Mouse (Mus musculus) kidney, postnatal 0 days (tissue): ENCODE results near the gene Gm21987. TPM values are rescaled to one million over a fixed set of nuclear protein-coding genes. Genes with fewer than 3 reads are reported as not detected.
"Not testable (repeated sequence)": the region's sequence is repeated elsewhere in the genome, so short reads cannot be mapped to it uniquely, and the experiment has no call there.

Experiments used
- ATAC-seq: fragments of 200-750 bp; cut with Nextera tagmentation; replicated peaks from 2 replicates; pipeline ENCODE4 v1.8.0; 2017; ENCODE audit warnings: low read depth, moderate number of reproducible peaks, moderate TSS enrichment, moderate library complexity; ENCODE audit not compliant: low FRiP score
- DNase-seq: peaks from one replicate; pipeline ENCODE4 v3.0.0-alpha.2; 2016; ENCODE audit warnings: low spot score
- H3K27ac ChIP-seq: fragments of 300-500 bp; sonication (generic); 2 replicates; pipeline ENCODE4 v1.5.1; 2014; ENCODE audit warnings: mild to moderate bottlenecking
- H3K27me3 ChIP-seq: fragments of 300-500 bp; sonication (generic); 2 replicates; pipeline ENCODE4 v1.6.1; 2014; ENCODE audit warnings: low read length, mixed read lengths; ENCODE audit not compliant: insufficient read depth
- H3K36me3 ChIP-seq: fragments of 300-500 bp; sonication (generic); 2 replicates; pipeline ENCODE4 v1.6.1; 2014; ENCODE audit warnings: low read length, mixed read lengths; ENCODE audit not compliant: insufficient read depth
- H3K4me1 ChIP-seq: fragments of 300-500 bp; sonication (generic); replicated peaks from 2 replicates; pipeline ENCODE4 v1.6.1; 2014; ENCODE audit warnings: antibody characterized with exemption, low read length, mixed read lengths; ENCODE audit not compliant: insufficient read depth
- H3K4me2 ChIP-seq: fragments of 300-500 bp; sonication (generic); 2 replicates; pipeline ENCODE4 v1.6.1; 2014; ENCODE audit warnings: mild to moderate bottlenecking, low read length, moderate library complexity, mixed read lengths
- H3K4me3 ChIP-seq: fragments of 300-500 bp; sonication (generic); replicated peaks from 2 replicates; pipeline ENCODE4 v1.5.1; 2014; ENCODE audit warnings: low read depth, low read length
- H3K9ac ChIP-seq: fragments of 300-500 bp; sonication (generic); 2 replicates; pipeline ENCODE4 v1.6.1; 2014; ENCODE audit warnings: low read depth, low read length
- H3K9me3 ChIP-seq: fragments of 300-500 bp; sonication (generic); replicated peaks from 2 replicates; pipeline ENCODE4 v1.6.1; 2016; ENCODE audit warnings: low read length, inconsistent platforms, mixed read lengths
- CTCF ChIP-seq: IDR thresholded peaks from 2 replicates; pipeline ENCODE4 v1.5.1; 2016; ENCODE audit warnings: antibody characterized with exemption, low read depth, mild to moderate bottlenecking, moderate library complexity
- WGBS: fragments of 180-500 bp; shearing (Covaris S2); extraction: QIAGEN DNeasy Blood & Tissue Kit; methylation state at CpG from one replicate; pipeline ENCODE4 v1.1.7; 2014; 5-methylcytosine and 5-hydroxymethylcytosine counted together
- polyA plus RNA-seq: library from polyadenylated mRNA; unstranded; fragments of >200 nt; fragmentation: Nextera tagmentation; extraction: Ambion mirVana; gene quantifications from 2 replicates; pipeline ENCODE4 v1.2.1, GENCODE M21; 2015

The Gm21987 gene
- polyA plus RNA-seq, 1 experiment from 2014 or later, result not detected

- Histone ChIP-seq H3K27ac (no peak overlapping the region), H3K36me3 (no peaks in the 10 kb centered on the region), H3K9ac (no peak overlapping the region), H3K4me1 (no peaks in the 10 kb centered on the region), H3K4me3 (no peak overlapping the region), H3K9me3 (no peaks in the 10 kb centered on the region), H3K4me2 (no peak overlapping the region), H3K27me3 (no peaks in the 10 kb centered on the region)
- TF ChIP-seq CTCF, result peak; percentile 29
- WGBS, result 95% methylated on average over 3 of the region's 3 CpGs
- ATAC-seq (no peak), DNase-seq (no peak)
Measured at GRCm38 (mm10) chr16:38329340-38329739, 17.5 kb upstream of the Gm21987 start.

DNA sequence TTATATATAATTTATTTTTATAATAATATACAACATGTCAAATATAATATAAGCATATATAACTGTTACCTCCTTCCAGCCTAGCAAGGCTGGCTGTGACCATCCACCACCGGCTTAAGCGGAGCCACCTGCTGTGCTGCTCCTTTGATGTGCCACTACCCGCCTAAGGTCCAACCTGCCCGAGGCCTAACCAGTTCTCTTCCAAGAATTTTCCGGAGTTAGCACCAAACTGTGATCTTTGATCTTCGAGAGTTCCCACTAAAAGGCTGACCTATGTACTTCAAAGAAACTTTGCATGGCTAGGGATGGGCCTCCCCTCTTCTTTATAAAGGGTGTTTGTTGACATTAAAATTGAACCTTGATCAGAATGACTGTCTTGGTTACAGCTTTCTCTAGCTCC is 12.4 kb upstream of the Gm21987 start:
- Histone ChIP-seq H3K4me2 (no peak overlapping the region), H3K4me3 (no peak overlapping the region), H3K9me3 (no peaks in the 10 kb centered on the region), H3K4me1 (no peaks in the 10 kb centered on the region), H3K27ac (no peak overlapping the region), H3K9ac (no peak overlapping the region), H3K27me3 (no peaks in the 10 kb centered on the region), H3K36me3 (no peaks in the 10 kb centered on the region)
- 28% methylated on average over 6 of the region's 6 CpGs for WGBS
- no peak for DNase-seq
- ATAC-seq, result no peak
- no peak for TF ChIP-seq CTCF

- H3K4me1 ChIP-seq, DNase-seq, H3K4me2 ChIP-seq, H3K4me3 ChIP-seq, H3K36me3 ChIP-seq, H3K9me3 ChIP-seq, H3K9ac ChIP-seq, H3K27ac ChIP-seq, H3K27me3 ChIP-seq, ATAC-seq: not testable (repeated sequence)
- WGBS, result 95% methylated on average over 4 of the region's 4 CpGs
Measured at GRCm38 (mm10) chr16:38338077-38338476, 8.8 kb upstream of the Gm21987 start.

GRCm38 (mm10) chr16:38341396-38342324 is 5.2 kb upstream of the Gm21987 start, which contains the start of gene Maats1:
Gene Maats1, minus strand, starts transcription at chr16:38342143.
- Histone ChIP-seq H3K4me1 (no peaks in the 10 kb centered on the region; the same call in 1 of the 2 replicates), H3K4me3 (peak within 1 kb of the TSS; percentile 10), H3K27me3 (no peaks in the 10 kb centered on the region), H3K4me2 (peak within 1 kb of the TSS; percentile 51), H3K9ac (no peak within 1 kb of the TSS), H3K27ac (no peak within 1 kb of the TSS), H3K36me3 (no peaks in the 10 kb centered on the region), H3K9me3 (no peaks in the 10 kb centered on the region)
- TF ChIP-seq CTCF, result no peak
- peak; percentile 93 for DNase-seq
- ATAC-seq, result peak; percentile 89
- 12% methylated on average over 30 of the region's 30 CpGs for WGBS

GRCm38 (mm10) chr16:38344941-38345725 is 1.7 kb upstream of the Gm21987 start:
- ATAC-seq, result no peak; the same call in 1 of the 2 replicates
- TF ChIP-seq CTCF, result peak; percentile 78
- H3K36me3 ChIP-seq, result 0 out of 2 replicates have a peak, but pooled peaks cover 7% of the 10 kb centered on the region
- no peak overlapping the region for H3K27ac ChIP-seq
- H3K4me2 ChIP-seq, result no peak overlapping the region
- H3K27me3 ChIP-seq, result no peaks in the 10 kb centered on the region
- WGBS, result 80% methylated on average over 3 of the region's 3 CpGs
- H3K9me3 ChIP-seq, result no peaks in the 10 kb centered on the region
- no peak overlapping the region for H3K4me3 ChIP-seq
- H3K4me1 ChIP-seq, result peaks cover 6% of the 10 kb centered on the region; the same call in 1 of the 2 replicates
- peak; percentile 95 for DNase-seq
- H3K9ac ChIP-seq, result no peak overlapping the region

- WGBS, result 57% methylated on average over 6 of the region's 6 CpGs
- H3K27ac ChIP-seq, result no peak overlapping the region
- no peak for DNase-seq
- TF ChIP-seq CTCF, result no peak
- H3K4me1 ChIP-seq, result peaks cover 6% of the 10 kb centered on the region; the same call in 1 of the 2 replicates
- H3K4me3 ChIP-seq, result peak overlapping the region; percentile 59
- no peak overlapping the region for H3K9ac ChIP-seq
- H3K27me3 ChIP-seq, result no peaks in the 10 kb centered on the region
- peaks cover 21% of the 10 kb centered on the region; the same call in 1 of the 2 replicates for H3K36me3 ChIP-seq
- peak overlapping the region; percentile 67 for H3K4me2 ChIP-seq
- H3K9me3 ChIP-seq, result no peaks in the 10 kb centered on the region
- ATAC-seq, result no peak
Measured at GRCm38 (mm10) chr16:38347588-38347987, 748 bp downstream of the Gm21987 start.
